Mouse (Mus musculus): ENCODE measurements around the gene Plscr3.

The Plscr3 gene

GRCm38 (mm10) chr11:69900471-69901405, 54.6 kb downstream of the Plscr3 start, which contains the start of the genes 2810408A11Rik and Neurl4:
TSS of gene 2810408A11Rik (minus strand) at chr11:69900987.
TSS of gene Neurl4 (plus strand) at chr11:69901072.
- peak; percentile 91 to 96 for DNase-seq

DNA sequence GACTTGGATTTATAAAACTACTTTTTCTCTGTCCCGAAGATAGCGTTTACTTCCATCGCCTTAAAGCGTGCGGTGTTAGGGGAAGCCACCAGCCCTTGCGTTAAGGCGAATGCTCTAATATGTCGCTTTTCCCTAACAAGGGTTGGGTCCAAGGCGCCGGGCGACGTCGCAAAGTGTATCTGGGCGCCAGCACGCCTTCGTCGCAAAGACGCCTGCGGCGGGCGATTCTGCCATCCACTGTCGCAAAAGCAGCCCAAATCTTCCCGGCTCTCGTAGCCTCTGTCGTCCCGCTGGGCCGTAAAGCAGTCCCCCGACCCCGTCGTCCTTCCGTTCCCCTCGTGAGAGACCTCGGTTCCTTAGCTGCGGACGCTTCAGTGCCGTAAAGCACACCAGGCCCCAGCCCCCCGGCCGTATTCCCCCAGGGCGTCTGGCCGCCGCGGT, 55.2 kb downstream of the Plscr3 start:
- DNase-seq, result peak; percentile 95 to 98
